Mouse (Mus musculus): ENCODE results near the gene 1810043G02Rik.

DNA sequence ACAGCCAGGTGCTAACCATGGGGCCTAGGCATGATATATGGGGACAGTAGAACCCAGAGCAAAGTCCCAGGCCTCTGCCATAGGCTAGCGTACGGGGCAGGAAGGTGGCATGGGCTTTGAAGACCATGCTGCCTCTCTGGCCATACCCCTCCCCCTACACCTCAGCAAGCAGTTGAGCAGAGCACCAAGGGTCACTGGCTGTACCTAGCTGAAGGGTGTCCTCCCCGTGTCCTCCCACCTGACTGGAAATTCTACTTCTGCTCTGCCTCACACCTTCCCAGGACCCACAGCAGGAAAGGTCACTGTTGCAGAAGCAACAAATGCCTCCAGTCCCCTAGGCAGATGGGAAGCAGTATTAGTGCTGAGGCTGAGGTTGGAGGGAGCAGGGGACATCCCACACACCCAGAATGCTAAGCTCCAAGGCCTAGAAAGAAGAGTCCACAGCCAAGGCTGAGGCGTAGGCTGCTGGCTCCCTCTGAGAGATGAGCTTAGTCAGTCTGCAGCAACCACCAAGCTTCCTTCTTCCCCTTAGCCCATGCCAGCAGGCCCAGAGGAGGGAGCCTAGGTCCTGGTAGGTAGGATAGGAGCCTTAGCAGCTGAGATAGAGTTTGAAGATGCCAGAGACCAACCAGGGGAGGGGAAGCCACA, 27.6 kb downstream of the 1810043G02Rik start:
- TF ChIP-seq CTCF (IDR thresholded peaks at IDR 0.05; ENCODE audit: control insufficient read depth, insufficient read depth, insufficient read length) (no peak), MAX (IDR thresholded peaks at IDR 0.05) (no peak), USF1 (IDR thresholded peaks at IDR 0.05; ENCODE audit: low read depth) (no peak), MYOG (IDR thresholded peaks at IDR 0.05; ENCODE audit: control insufficient read depth, extremely low read depth, insufficient read length) (no peak), MYOD1 (IDR thresholded peaks at IDR 0.05; ENCODE audit: control insufficient read depth, insufficient read length, low read depth) (no peak), FOSL1 (IDR thresholded peaks at IDR 0.05; ENCODE audit: insufficient read depth, low read length, poor library complexity, severe bottlenecking) (no peak), CEBPB (IDR thresholded peaks at IDR 0.05; ENCODE audit: low read depth) (no peak)
